Mouse (Mus musculus) MEL (cell line): Measurements from ENCODE around the gene Rbms3. TPM values are rescaled to one million over a fixed set of nuclear protein-coding genes. Genes with fewer than 3 reads are reported as not detected.

Experiments used
- DNase-seq: peaks from one replicate; pipeline ENCODE4 v3.0.0; 2011; ENCODE audit warnings: low read depth, low spot score
- H3K27ac ChIP-seq: 2 replicates; pipeline ENCODE4 v1.5.1; 2012; ENCODE audit warnings: low read depth, mild to moderate bottlenecking, control low read depth, low read length, moderate library complexity; ENCODE audit not compliant: control insufficient read depth
- H3K27me3 ChIP-seq, 2 experiments: fragments of 150-350 bp in 1 of 2; sonication (generic) in 1 of 2; 2 replicates each; pipeline ENCODE4 v1.6.1; 2012; ENCODE audit warnings: low read length in 2 of 2, mild to moderate bottlenecking in 2 of 2, improper control_type of control experiment in 1 of 2, moderate library complexity in 1 of 2; ENCODE audit not compliant: insufficient read depth in 2 of 2, control insufficient read depth in 1 of 2
- H3K36me3 ChIP-seq, 2 experiments: 2 replicates each; pipeline ENCODE4 v1.6.1; 2012 to 2014; ENCODE audit warnings: low read length in 2 of 2, improper control_type of control experiment in 1 of 2, inconsistent platforms in 1 of 2, mild to moderate bottlenecking in 1 of 2; ENCODE audit not compliant: insufficient read depth in 2 of 2, control insufficient read depth in 1 of 2
- H3K4me1 ChIP-seq, 2 experiments: fragments of 150-350 bp in 1 of 2; sonication (generic) in 1 of 2; 2 replicates each; pipeline ENCODE4 v1.6.1; 2012; ENCODE audit warnings: low read length in 2 of 2, improper control_type of control experiment in 1 of 2, mild to moderate bottlenecking in 1 of 2; ENCODE audit not compliant: insufficient read depth in 2 of 2, control insufficient read depth in 1 of 2
- H3K4me3 ChIP-seq, 2 experiments: fragments of 150-350 bp in 1 of 2; sonication (generic) in 1 of 2; 2 replicates each; pipeline ENCODE4 v1.5.1; 2012; ENCODE audit warnings: low read depth in 2 of 2, low read length in 2 of 2, mild to moderate bottlenecking in 2 of 2, moderate library complexity in 2 of 2, control low read depth in 1 of 2, improper control_type of control experiment in 1 of 2; ENCODE audit not compliant: control insufficient read depth in 1 of 2, insufficient read depth in 1 of 2
- H3K79me2 ChIP-seq: 2 replicates; pipeline ENCODE4 v1.6.1; 2012; ENCODE audit warnings: mild to moderate bottlenecking, low read length, moderate library complexity; ENCODE audit not compliant: control insufficient read depth, poor library complexity, insufficient read depth
- H3K9ac ChIP-seq: 2 replicates; pipeline ENCODE4 v1.6.1; 2012; ENCODE audit warnings: low read depth, mild to moderate bottlenecking, control low read depth, low read length, moderate library complexity; ENCODE audit not compliant: control insufficient read depth, poor library complexity, severe bottlenecking
- H3K9me3 ChIP-seq: fragments of 150-350 bp; sonication (generic); replicated peaks from 2 replicates; pipeline ENCODE4 v1.6.1; 2012; ENCODE audit warnings: mild to moderate bottlenecking, low read length, improper control_type of control experiment, moderate library complexity; ENCODE audit not compliant: insufficient read depth
- CHD2 ChIP-seq: IDR thresholded peaks from 2 replicates; pipeline ENCODE4 v1.6.1; 2011; ENCODE audit warnings: low read length, improper control_type of control experiment
- CTCF ChIP-seq, 3 experiments: IDR thresholded peaks in 2 of 3; conservative IDR thresholded peaks in 1 of 3; 2 replicates each; pipeline ENCODE4 v1.5.1; 2011 to 2012; ENCODE audit warnings: low read length in 3 of 3, low read depth in 2 of 3, mild to moderate bottlenecking in 2 of 3, improper control_type of control experiment in 1 of 3, inconsistent platforms in 1 of 3, mixed read lengths in 1 of 3, moderate library complexity in 1 of 3; ENCODE audit not compliant: control insufficient read depth in 1 of 3, insufficient read depth in 1 of 3, poor library complexity in 1 of 3, severe bottlenecking in 1 of 3
- ELF1 ChIP-seq: IDR thresholded peaks from 2 replicates; pipeline ENCODE4 v1.6.1; 2014; ENCODE audit warnings: low read depth, mild to moderate bottlenecking, inconsistent platforms, low read length, improper control_type of control experiment, moderate library complexity
- EP300 ChIP-seq, 2 experiments: IDR thresholded peaks; 2 replicates each; pipeline ENCODE4 v1.6.1; 2011; ENCODE audit warnings: improper control_type of control experiment in 2 of 2, low read length in 2 of 2, low read depth in 1 of 2, mild to moderate bottlenecking in 1 of 2
- GATA1 ChIP-seq: IDR thresholded peaks from 2 replicates; pipeline ENCODE4 v1.6.1; 2011; ENCODE audit warnings: low read depth, low read length, improper control_type of control experiment
- HCFC1 ChIP-seq: IDR thresholded peaks from 2 replicates; pipeline ENCODE4 v1.6.1; 2012; ENCODE audit warnings: low read depth, mild to moderate bottlenecking, inconsistent platforms, low read length, improper control_type of control experiment, moderate library complexity
- JUND ChIP-seq: IDR thresholded peaks from 2 replicates; pipeline ENCODE4 v1.6.1; 2011; ENCODE audit warnings: low read depth, mild to moderate bottlenecking, improper control_type of control experiment, low read length
- MEF2A ChIP-seq: IDR thresholded peaks from 2 replicates; pipeline ENCODE4 v1.6.1; 2014; ENCODE audit warnings: low read depth, mild to moderate bottlenecking, inconsistent platforms, low read length, improper control_type of control experiment; ENCODE audit not compliant: poor library complexity, insufficient replicate concordance, severe bottlenecking; ENCODE audit errors: extremely low read depth
- MXI1 ChIP-seq: IDR thresholded peaks from 2 replicates; pipeline ENCODE4 v1.6.1; 2011; ENCODE audit warnings: mild to moderate bottlenecking, low read depth, low read length, improper control_type of control experiment
- MYB ChIP-seq: IDR thresholded peaks from 2 replicates; pipeline ENCODE4 v1.6.1; 2011; ENCODE audit warnings: mild to moderate bottlenecking, low read depth, low read length, improper control_type of control experiment
- MYC ChIP-seq: IDR thresholded peaks from 2 replicates; pipeline ENCODE4 v1.6.1; 2011; ENCODE audit warnings: low read depth, mild to moderate bottlenecking, low read length, improper control_type of control experiment, moderate library complexity
- NELFE ChIP-seq: IDR thresholded peaks from 2 replicates; pipeline ENCODE4 v1.6.1; 2011; ENCODE audit warnings: low read depth, low read length, improper control_type of control experiment
- POLR2A ChIP-seq, 2 experiments: IDR thresholded peaks; 2 replicates each; pipeline ENCODE4 v1.6.1; 2011 to 2012; ENCODE audit warnings: low read length in 2 of 2, mild to moderate bottlenecking in 2 of 2, control low read depth in 1 of 2, improper control_type of control experiment in 1 of 2, low read depth in 1 of 2, moderate library complexity in 1 of 2; ENCODE audit not compliant: control insufficient read depth in 1 of 2, insufficient read depth in 1 of 2, poor library complexity in 1 of 2
- POLR2AphosphoS2 ChIP-seq: IDR thresholded peaks from 2 replicates; pipeline ENCODE4 v1.6.1; 2011; ENCODE audit warnings: low read length, improper control_type of control experiment
- POLR2AphosphoS5 ChIP-seq: IDR thresholded peaks from 2 replicates; pipeline ENCODE4 v1.6.1; 2012; ENCODE audit warnings: low read depth, borderline replicate concordance, mild to moderate bottlenecking, inconsistent platforms, low read length, moderate library complexity, mixed read lengths
- RAD21 ChIP-seq: IDR thresholded peaks from 2 replicates; pipeline ENCODE4 v1.6.1; 2011; ENCODE audit warnings: mild to moderate bottlenecking, low read depth, low read length, improper control_type of control experiment
- RCOR1 ChIP-seq: IDR thresholded peaks from 2 replicates; pipeline ENCODE4 v1.6.1; 2012; ENCODE audit warnings: low read depth, mild to moderate bottlenecking, inconsistent platforms, low read length, improper control_type of control experiment
- SIN3A ChIP-seq: IDR thresholded peaks from 2 replicates; pipeline ENCODE4 v1.6.1; 2012; ENCODE audit warnings: low read length, improper control_type of control experiment, inconsistent platforms
- SMC3 ChIP-seq: IDR thresholded peaks from 2 replicates; pipeline ENCODE4 v1.6.1; 2011; ENCODE audit warnings: low read depth, low read length, improper control_type of control experiment
- TBP ChIP-seq: IDR thresholded peaks from 2 replicates; pipeline ENCODE4 v1.8.0; 2011; ENCODE audit warnings: low read depth, low read length, improper control_type of control experiment
- USF1 ChIP-seq: IDR thresholded peaks from 2 replicates; pipeline ENCODE4 v1.6.1; 2014; ENCODE audit warnings: low read depth, mild to moderate bottlenecking, inconsistent platforms, low read length, improper control_type of control experiment, moderate library complexity
- USF2 ChIP-seq, 2 experiments: IDR thresholded peaks; 2 replicates each; pipeline ENCODE4 v1.6.1; 2011 to 2012; ENCODE audit warnings: improper control_type of control experiment in 2 of 2, low read length in 2 of 2, borderline replicate concordance in 1 of 2, inconsistent platforms in 1 of 2, low read depth in 1 of 2, mild to moderate bottlenecking in 1 of 2; ENCODE audit not compliant: insufficient read depth in 1 of 2
- ZMIZ1 ChIP-seq: IDR thresholded peaks from 2 replicates; pipeline ENCODE4 v1.6.1; 2012; ENCODE audit warnings: low read depth, mild to moderate bottlenecking, inconsistent platforms, low read length, improper control_type of control experiment, moderate library complexity
- ZNF384 ChIP-seq: IDR thresholded peaks from 2 replicates; pipeline ENCODE4 v1.6.1; 2012; ENCODE audit warnings: low read depth, mild to moderate bottlenecking, inconsistent platforms, low read length, improper control_type of control experiment
- polyA plus RNA-seq, 2 experiments: library from polyadenylated mRNA; stranded (reverse) in 1 of 2; unstranded in 1 of 2; fragments of >175 nt in 1 of 2; fragments of >200 nt in 1 of 2; gene quantifications; 2 replicates each; pipeline versions ENCODE4 v1.2.1 to v1.2.4; 2012; ENCODE audit warnings: low replicate concordance in 2 of 2, low read depth in 1 of 2; ENCODE audit not compliant: insufficient read length in 2 of 2, insufficient read depth in 1 of 2, missing spikeins in 1 of 2
- total RNA-seq: library from RNA; depleted of rRNA; stranded (reverse); fragments of 300-350 nt; gene quantifications from 2 replicates; pipeline ENCODE4 v1.2.3, GENCODE M21; 2012

Gene Rbms3
- total and polyA plus RNA-seq, 3 experiments, result not detected

- no peak overlapping the region for H3K9ac ChIP-seq
- H3K4me3 ChIP-seq, result no peak overlapping the region
- no peaks in the 10 kb centered on the region for H3K36me3 ChIP-seq
- no peak for DNase-seq
- H3K9me3 ChIP-seq, result no peaks in the 10 kb centered on the region
- H3K27ac ChIP-seq, result no peak overlapping the region
- no peaks in the 10 kb centered on the region for H3K79me2 ChIP-seq
- TF ChIP-seq GATA1, result no peak
- TF ChIP-seq ELF1, result no peak
- no peak for TF ChIP-seq NELFE
- TF ChIP-seq SIN3A, result no peak
- no peak for TF ChIP-seq HCFC1
- TF ChIP-seq USF1, result no peak
- no peak for TF ChIP-seq JUND
- TF ChIP-seq MYC, result no peak
- no peak for TF ChIP-seq MEF2A
- TF ChIP-seq RAD21, result no peak
- no peak for TF ChIP-seq USF2 (IDR thresholded peaks at IDR 0.05; ENCODE audit: borderline replicate concordance in 1 of 2, insufficient read depth in 1 of 2, low read depth in 1 of 2, low read length in 2 of 2)
- no peak for TF ChIP-seq POLR2AphosphoS2
- TF ChIP-seq RCOR1, result no peak
- TF ChIP-seq MXI1, result no peak
- TF ChIP-seq POLR2A (IDR thresholded peaks at IDR 0.05; ENCODE audit: control insufficient read depth in 1 of 2, insufficient read depth in 1 of 2, low read depth in 1 of 2, low read length in 2 of 2, poor library complexity in 1 of 2), result no peak
- no peak for TF ChIP-seq TBP
- no peak for TF ChIP-seq POLR2AphosphoS5
- no peaks in the 10 kb centered on the region for H3K27me3 ChIP-seq
- H3K4me1 ChIP-seq, result no peaks in the 10 kb centered on the region
These were observed 475.1 kb downstream of the Rbms3 start for GRCm38 (mm10) chr9:117154590-117154989.

GRCm38 (mm10) chr9:117153686-117154274 lies 475.9 kb downstream of the Rbms3 start:
- no peak overlapping the region for H3K9ac ChIP-seq
- no peaks in the 10 kb centered on the region for H3K4me1 ChIP-seq
- no peaks in the 10 kb centered on the region for H3K36me3 ChIP-seq
- no peak overlapping the region for H3K4me3 ChIP-seq
- H3K79me2 ChIP-seq, result no peaks in the 10 kb centered on the region
- DNase-seq, result no peak
- H3K9me3 ChIP-seq, result no peaks in the 10 kb centered on the region
- no peaks in the 10 kb centered on the region for H3K27me3 ChIP-seq
- no peak for TF ChIP-seq SMC3
- no peak for TF ChIP-seq CTCF (IDR thresholded peaks at IDR 0.05 in 2 of 3, conservative IDR thresholded peaks at IDR 0.05 in 1 of 3; ENCODE audit: control insufficient read depth in 1 of 3, insufficient read depth in 1 of 3, low read depth in 2 of 3, low read length in 3 of 3, poor library complexity in 1 of 3, severe bottlenecking in 1 of 3)
- no peak for TF ChIP-seq EP300 (IDR thresholded peaks at IDR 0.05; ENCODE audit: low read depth in 1 of 2, low read length in 2 of 2)
- TF ChIP-seq RAD21, result no peak
- no peak for TF ChIP-seq ZNF384
- no peak for TF ChIP-seq POLR2AphosphoS2
- TF ChIP-seq ZMIZ1, result no peak
- no peak for TF ChIP-seq USF1
- TF ChIP-seq MYB, result no peak
- TF ChIP-seq CHD2, result no peak
- H3K27ac ChIP-seq, result no peak overlapping the region
